Mouse (Mus musculus): ENCODE measurements at regions not wholly inside any gene's neighbourhood (a gene's known extent, or its start where the extent isn't known, plus 50 kb on each side); places are given as distances from the start of the nearest gene placed in this dataset.

GRCm38 (mm10) chr10:117509431-117510223 is 119.7 kb upstream of the Cpm start:
- no peak for TF ChIP-seq POLR2A (IDR thresholded peaks at IDR 0.05; ENCODE audit: low read depth, low read length)
- no peak for TF ChIP-seq CTCF (conservative IDR thresholded peaks at IDR 0.05; ENCODE audit: insufficient read depth, insufficient read length, low read depth, low read length)

Data from kidney, adult 2 months (tissue).